31 mouse cellular contexts compared by ENCODE assay signal in the genomic region with DNA sequence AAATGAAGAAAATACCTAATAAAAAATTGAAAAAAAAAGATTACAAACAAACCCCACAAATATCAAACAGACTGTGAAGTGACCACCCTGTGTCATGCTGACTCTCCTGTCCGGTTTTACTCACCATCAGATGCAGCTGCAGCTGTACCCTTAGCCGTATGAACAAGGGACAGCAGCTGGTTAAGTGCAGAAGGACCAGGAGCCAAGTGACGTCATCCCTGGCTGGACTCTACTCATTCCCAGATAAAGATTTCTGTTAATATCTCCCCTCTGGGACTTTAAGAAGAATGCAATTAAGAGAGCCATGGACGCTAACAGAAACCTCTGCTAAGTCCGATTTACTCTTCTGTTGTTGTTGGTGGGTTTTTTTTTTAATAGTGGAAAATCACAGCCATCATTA. TPM values are rescaled to one million over a fixed set of nuclear protein-coding genes. Genes with fewer than 3 reads are reported as not detected.
DNase-seq lines count a peak whose midpoint lies in the region; ATAC-seq and TF ChIP-seq lines count a peak whose summit lies in the region.
"Had no signal": no experiment of that assay in that cellular context is flagged by ENCODE, and none has a peak within 500 bp of the region (broad histone marks: within the 10 kb centered on the region; RNA-seq: fewer than 3 reads in every experiment).

A gene (minus strand): TSS at position 149 of the 400 bp plus-strand sequence.

- peak; percentile 9 for DNase-seq in embryonic facial prominence, embryonic 14.5 days (ENCODE audit: low spot score)
- no peak for DNase-seq in embryonic facial prominence, embryonic 10.5 days (ENCODE audit: low spot score)
- peak; percentile 36 to 43 for DNase-seq in kidney, postnatal 4 days
- peak; percentile 56 for DNase-seq in gastrocnemius, adult 2 months
- DNase-seq in heart, postnatal 14 days, result peak; percentile 32 to 50
- DNase-seq in left cerebral cortex, adult 8-10 months (ENCODE audit: low spot score in 2 of 2), result no peak
- no peak for DNase-seq in testis, postnatal 10 days (ENCODE audit: low spot score)
- DNase-seq: adrenal gland, postnatal 14 days; cerebellum, adult 11 months; cerebellum, postnatal 14 days; forebrain, postnatal 0 days; kidney, adult 8-10 months; left cerebral cortex, postnatal 4 days; lung, adult 18-20 months; right cerebral cortex, adult 18-20 months; thymus, postnatal 4 days had no signal

- no peak for ATAC-seq in embryonic facial prominence, embryonic 14.5 days (ENCODE audit: low read depth)
- ATAC-seq in kidney, embryonic 15.5 days (replicated peaks; ENCODE audit: low FRiP score), result no peak
- ATAC-seq: CD4-positive, CD25-positive, alpha-beta regulatory T cell, adult 4 months; forebrain, postnatal 0 days; Patski had no signal

- no peak within 1 kb of the TSS for H3K9ac ChIP-seq in embryonic facial prominence, embryonic 14.5 days (ENCODE audit: low read depth, low read length)
- H3K9ac ChIP-seq in kidney, embryonic 15.5 days, result no peak within 1 kb of the TSS
- H3K9ac ChIP-seq: embryonic facial prominence, embryonic 15.5 days; forebrain, postnatal 0 days; hindbrain, embryonic 14.5 days had no signal

- H3K27ac ChIP-seq in embryonic facial prominence, embryonic 14.5 days (replicated peaks; ENCODE audit: low read depth, low read length), result no peak within 1 kb of the TSS
- no peak within 1 kb of the TSS for H3K27ac ChIP-seq in embryonic facial prominence, embryonic 10.5 days (replicated peaks)
- H3K27ac ChIP-seq in kidney, embryonic 15.5 days, result no peak within 1 kb of the TSS
- H3K27ac ChIP-seq in gastrocnemius, adult 2 months, result no peak within 1 kb of the TSS
- H3K27ac ChIP-seq: embryonic facial prominence, embryonic 15.5 days; hindbrain, embryonic 14.5 days; macrophage; midbrain, embryonic 10.5 days had no signal

- H3K4me3 ChIP-seq in embryonic facial prominence, embryonic 14.5 days (ENCODE audit: low read depth, low read length), result no peak within 1 kb of the TSS
- no peak within 1 kb of the TSS for H3K4me3 ChIP-seq in embryonic facial prominence, embryonic 10.5 days
- H3K4me3 ChIP-seq in kidney, embryonic 15.5 days (replicated peaks), result no peak within 1 kb of the TSS
- no peak within 1 kb of the TSS for H3K4me3 ChIP-seq in gastrocnemius, adult 2 months
- H3K4me3 ChIP-seq: embryonic facial prominence, embryonic 15.5 days; midbrain, embryonic 10.5 days had no signal

- H3K36me3 ChIP-seq in embryonic facial prominence, embryonic 14.5 days (ENCODE audit: control insufficient read depth, insufficient read depth, low read length), result no peaks in the 10 kb centered on the region
- no peaks in the 10 kb centered on the region for H3K36me3 ChIP-seq in embryonic facial prominence, embryonic 10.5 days (replicated peaks)
- H3K36me3 ChIP-seq in kidney, embryonic 15.5 days, result no peaks in the 10 kb centered on the region
- H3K36me3 ChIP-seq: embryonic facial prominence, embryonic 15.5 days; midbrain, embryonic 10.5 days had no signal

- intact Hi-C loops in gastrocnemius, adult 2 months (cut with DNase I), result no loop called here
- intact Hi-C loops in heart, postnatal 14 days (cut with DNase I), result no loop called here

- H3K27me3 ChIP-seq in embryonic facial prominence, embryonic 14.5 days (replicated peaks; ENCODE audit: control insufficient read depth, insufficient read depth, low read length), result no peaks in the 10 kb centered on the region
- no peaks in the 10 kb centered on the region for H3K27me3 ChIP-seq in embryonic facial prominence, embryonic 10.5 days (replicated peaks; ENCODE audit: low read depth, poor library complexity, severe bottlenecking)
- no peaks in the 10 kb centered on the region for H3K27me3 ChIP-seq in kidney, embryonic 15.5 days
- H3K27me3 ChIP-seq: embryonic facial prominence, embryonic 15.5 days had no signal

- no peak within 1 kb of the TSS for H3K4me2 ChIP-seq in embryonic facial prominence, embryonic 14.5 days (ENCODE audit: low read depth, low read length)
- H3K4me2 ChIP-seq in kidney, embryonic 15.5 days, result no peak within 1 kb of the TSS
- H3K4me2 ChIP-seq: embryonic facial prominence, embryonic 15.5 days; hindbrain, embryonic 14.5 days; liver, embryonic 11.5 days had no signal

- 67% methylated on average over 5 of the region's 5 CpGs for WGBS in embryonic facial prominence, embryonic 14.5 days
- WGBS in embryonic facial prominence, embryonic 10.5 days, result 82% methylated on average over 5 of the region's 5 CpGs
- 68% methylated on average over 5 of the region's 5 CpGs for WGBS in kidney, embryonic 15.5 days

- H3K4me1 ChIP-seq in embryonic facial prominence, embryonic 14.5 days (ENCODE audit: control insufficient read depth, insufficient read depth, low read length), result no peaks in the 10 kb centered on the region
- no peaks in the 10 kb centered on the region for H3K4me1 ChIP-seq in embryonic facial prominence, embryonic 10.5 days
- no peaks in the 10 kb centered on the region for H3K4me1 ChIP-seq in kidney, embryonic 15.5 days
- H3K4me1 ChIP-seq: embryonic facial prominence, embryonic 15.5 days had no signal

- no peaks in the 10 kb centered on the region for H3K9me3 ChIP-seq in embryonic facial prominence, embryonic 14.5 days (ENCODE audit: control insufficient read depth, low read length)
- H3K9me3 ChIP-seq in embryonic facial prominence, embryonic 10.5 days, result no peaks in the 10 kb centered on the region
- no peaks in the 10 kb centered on the region for H3K9me3 ChIP-seq in kidney, embryonic 15.5 days (replicated peaks)
- H3K9me3 ChIP-seq: embryonic facial prominence, embryonic 15.5 days; midbrain, embryonic 10.5 days had no signal

- TF ChIP-seq CTCF in gastrocnemius, adult 2 months (IDR thresholded peaks at IDR 0.05), result no peak

RNA-seq across cellular contexts. Expression of the gene that starts here (rescaled TPM):
- polyA plus RNA-seq in embryonic facial prominence, embryonic 14.5 days (2014; fragmentation: Nextera tagmentation; extraction: Ambion mirVana), result not detected in 2 replicates
- polyA plus RNA-seq in embryonic facial prominence, embryonic 10.5 days (2016; fragmentation: Nextera tagmentation; extraction: Ambion mirVana), result not detected in 2 replicates
- not detected in 2 replicates for polyA plus RNA-seq in kidney, embryonic 15.5 days (2015; fragmentation: Nextera tagmentation; extraction: Ambion mirVana)
- total RNA-seq in gastrocnemius, adult 2 months (2021), result not detected
- not detected for total RNA-seq in heart, postnatal 14 days (2021)
- total RNA-seq in left cerebral cortex, adult 8-10 months (2022), result not detected
- total RNA-seq: adrenal gland, postnatal 14 days; ES-E14; forebrain, postnatal 0 days; layer of hippocampus, adult 8-10 months; left cerebral cortex, adult 18-20 months; left cerebral cortex, postnatal 4 days; monocyte, adult 5-6 weeks had no signal
- polyA plus RNA-seq: forebrain, postnatal 0 days; heart, embryonic 14.5 days; hindbrain, embryonic 14.5 days; intestine, embryonic 14.5 days; liver, embryonic 11.5 days; macrophage; midbrain, embryonic 10.5 days; neural tube, embryonic 11.5 days; Patski had no signal

Comparison
In these comparisons a context has a peak if more than half of its experiments do, and no peak if none do; other contexts are left out.
1. Peak in DNase-seq in embryonic facial prominence, embryonic 14.5 days; RNA of the gene not detected or under 1 TPM.
2. Peak in DNase-seq in gastrocnemius, adult 2 months; RNA of the gene not detected or under 1 TPM.
3. Peak in DNase-seq in heart, postnatal 14 days; RNA of the gene not detected or under 1 TPM.
4. DNase-seq: peak in kidney, postnatal 4 days (2 of 2); none in embryonic facial prominence, embryonic 10.5 days (single experiment), left cerebral cortex, adult 8-10 months (0 of 2) and testis, postnatal 10 days (single experiment).